Mouse (Mus musculus): ENCODE measurements around the gene Atp6v0a1.

Gene Atp6v0a1

DNA sequence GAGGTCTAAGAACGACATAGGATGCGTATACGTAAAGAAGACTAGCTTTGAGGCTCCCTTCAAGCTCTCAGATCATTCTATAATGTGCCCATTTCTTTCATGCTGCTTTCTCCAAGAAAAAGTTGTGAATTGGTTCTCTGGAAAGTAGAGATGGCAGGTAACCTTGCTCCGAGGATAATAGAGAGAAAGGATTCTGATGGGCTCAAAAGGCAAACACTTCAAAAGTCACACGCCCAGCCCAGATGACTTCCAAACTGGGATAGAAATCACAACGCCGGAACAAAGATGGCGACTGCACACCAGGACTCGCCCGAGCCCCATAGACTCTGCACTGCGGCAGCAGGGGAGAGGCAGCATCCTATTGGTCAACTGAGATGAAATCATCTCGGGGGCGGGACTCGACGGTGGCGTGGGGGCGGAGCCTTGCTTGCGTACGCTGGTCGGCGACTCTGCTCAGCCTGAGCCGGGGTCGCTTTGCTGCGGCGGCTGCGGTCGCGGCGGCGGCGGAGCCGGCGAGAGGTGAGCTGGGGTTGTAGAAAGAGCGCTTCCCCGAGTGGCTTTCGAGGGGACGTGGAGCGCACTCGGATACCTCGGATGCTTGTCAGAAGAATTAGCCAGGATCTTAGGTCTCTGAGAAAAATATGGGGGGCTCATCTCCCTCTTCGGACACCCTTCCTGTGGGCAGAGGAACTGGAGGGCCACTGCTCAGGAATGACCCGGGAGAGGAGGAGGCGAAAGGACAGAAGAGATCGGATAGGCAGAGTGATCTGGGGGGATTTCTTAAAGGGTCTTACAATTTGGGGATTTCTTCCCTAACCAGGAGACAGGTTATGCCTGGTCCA lies at the start of gene Atp6v0a1:
Atp6v0a1 (plus strand) TSS at position 407 of the 842 bp plus-strand sequence.
- DNase-seq (ENCODE audit: low read depth, low spot score): peak; percentile 96

DNA sequence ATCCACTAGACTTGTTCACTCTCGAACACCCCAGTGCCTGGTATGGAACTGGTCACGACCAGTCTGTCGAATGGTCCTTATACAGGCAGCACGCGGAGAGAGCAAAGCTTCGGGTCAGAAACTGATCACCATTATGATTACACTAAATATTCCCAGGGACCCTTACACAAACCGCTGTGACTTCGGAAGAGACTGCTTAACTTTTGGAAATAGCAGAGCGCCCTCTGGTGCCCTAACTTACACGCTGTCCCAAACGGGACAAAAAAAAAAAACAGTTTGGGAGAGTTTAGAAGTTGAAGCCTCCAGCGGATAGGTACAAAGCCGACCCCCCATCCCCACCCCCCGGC lies 49.8 kb upstream of the Atp6v0a1 start:
- no peak for DNase-seq (ENCODE audit: low read depth, low spot score)

DNA sequence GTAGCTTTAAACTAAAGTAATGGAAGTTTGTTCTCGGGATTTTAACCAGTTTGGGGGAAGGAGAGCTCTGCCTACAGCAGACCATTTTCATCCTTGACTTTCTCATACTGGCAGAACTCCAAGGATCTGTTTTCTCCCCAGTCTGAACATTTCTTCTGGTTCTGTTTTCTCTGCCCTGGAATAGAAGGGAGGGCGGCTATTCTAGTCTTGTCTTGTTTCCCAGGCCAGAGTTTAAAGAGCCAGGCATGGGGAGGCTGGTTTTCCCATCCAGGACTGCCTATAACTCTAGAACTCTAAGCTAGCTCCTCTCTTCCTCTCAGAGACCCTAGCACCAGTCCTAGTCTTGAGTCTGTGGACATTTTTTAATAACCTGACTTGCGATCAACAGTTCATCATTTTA lies 49.4 kb upstream of the Atp6v0a1 start:
- DNase-seq (ENCODE audit: low read depth, low spot score): no peak

DNA sequence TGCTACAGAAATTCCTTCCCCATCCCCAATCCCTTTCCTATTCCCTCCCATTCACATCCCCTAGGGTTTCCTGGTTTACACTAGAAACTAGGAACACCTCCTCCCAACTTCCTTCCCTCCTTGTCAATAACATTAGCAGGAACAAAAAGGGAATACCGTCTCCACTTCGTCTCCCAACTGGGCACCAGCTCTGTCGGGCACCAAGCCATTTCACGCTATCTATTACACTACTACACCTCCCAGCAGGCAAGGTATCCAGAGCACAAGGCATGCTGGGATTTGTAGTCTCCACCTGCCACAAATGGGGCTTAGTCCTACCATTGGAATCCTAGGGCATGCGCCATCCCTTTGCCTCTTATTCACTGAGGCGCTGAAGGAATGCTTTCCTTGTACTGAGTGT lies 48.7 kb upstream of the Atp6v0a1 start:
- no peak for DNase-seq (ENCODE audit: low read depth, low spot score)

DNA sequence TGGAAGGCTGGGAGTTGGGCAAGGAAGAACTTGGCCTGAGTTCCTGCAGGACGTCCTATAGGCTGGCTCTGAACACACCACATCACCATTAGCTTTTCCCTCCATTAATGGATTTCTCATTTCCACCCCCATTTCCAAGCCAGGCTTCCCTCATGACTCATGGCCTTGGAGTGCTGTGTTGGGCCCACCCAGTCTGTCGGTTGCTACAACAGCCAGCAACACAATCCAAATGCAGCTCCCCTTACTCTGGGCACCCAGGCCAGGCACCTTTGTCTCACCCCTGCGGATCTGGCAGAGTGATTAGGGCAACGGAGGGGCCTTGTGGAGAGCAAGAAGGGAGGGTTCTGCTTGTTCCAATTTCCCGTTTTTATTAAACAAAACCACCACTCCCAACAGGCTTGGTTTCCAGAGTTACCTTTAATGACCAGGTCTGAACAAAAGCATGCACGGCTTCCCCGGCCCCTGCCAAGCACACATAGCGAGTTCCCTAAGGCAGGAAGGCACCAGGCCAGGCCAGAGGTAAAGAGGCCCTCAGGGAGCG lies 46.8 kb upstream of the Atp6v0a1 start:
- DNase-seq (ENCODE audit: low read depth, low spot score): no peak

DNA sequence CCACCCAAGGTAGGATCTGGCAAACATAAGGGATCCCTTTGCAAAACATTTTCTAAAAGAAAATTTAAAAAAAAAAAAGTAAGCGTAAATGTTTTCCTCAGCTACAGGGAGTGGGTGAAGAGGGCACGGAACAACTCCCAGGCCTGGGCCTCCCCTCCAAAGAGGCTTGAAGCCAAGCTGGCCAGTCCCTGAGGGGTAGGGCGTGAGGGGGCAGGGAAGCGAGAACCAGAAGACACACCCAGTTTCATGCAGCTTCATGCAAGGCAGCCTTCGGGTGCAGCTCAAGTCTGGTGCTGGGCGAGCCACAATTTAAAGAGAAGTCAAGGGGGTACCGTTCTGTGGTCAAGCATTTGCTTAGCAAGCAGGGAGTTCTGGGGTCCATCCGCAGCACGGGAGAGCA lies 45.6 kb upstream of the Atp6v0a1 start:
- DNase-seq (ENCODE audit: low read depth, low spot score): no peak

DNA sequence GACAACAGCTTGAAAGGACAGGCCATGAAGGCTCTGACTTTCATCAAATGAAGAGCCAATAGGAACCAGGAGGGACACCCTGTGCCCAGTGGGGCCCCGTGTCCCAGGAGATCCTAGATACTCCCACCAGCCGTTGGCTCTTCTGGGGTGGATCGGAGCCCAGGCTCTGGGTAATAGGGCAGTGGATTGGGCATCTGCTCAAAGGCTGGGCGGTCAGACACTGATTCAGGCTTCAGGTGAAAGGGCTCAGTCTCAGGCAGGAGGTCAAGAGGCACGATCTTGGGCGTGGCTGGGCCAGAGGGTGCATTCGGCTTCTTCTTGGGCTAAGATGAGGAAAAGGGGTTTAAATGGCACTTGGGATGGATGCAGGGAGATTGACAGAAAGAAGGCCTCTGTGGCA lies 45.1 kb upstream of the Atp6v0a1 start:
- DNase-seq (ENCODE audit: low read depth, low spot score): no peak

DNA sequence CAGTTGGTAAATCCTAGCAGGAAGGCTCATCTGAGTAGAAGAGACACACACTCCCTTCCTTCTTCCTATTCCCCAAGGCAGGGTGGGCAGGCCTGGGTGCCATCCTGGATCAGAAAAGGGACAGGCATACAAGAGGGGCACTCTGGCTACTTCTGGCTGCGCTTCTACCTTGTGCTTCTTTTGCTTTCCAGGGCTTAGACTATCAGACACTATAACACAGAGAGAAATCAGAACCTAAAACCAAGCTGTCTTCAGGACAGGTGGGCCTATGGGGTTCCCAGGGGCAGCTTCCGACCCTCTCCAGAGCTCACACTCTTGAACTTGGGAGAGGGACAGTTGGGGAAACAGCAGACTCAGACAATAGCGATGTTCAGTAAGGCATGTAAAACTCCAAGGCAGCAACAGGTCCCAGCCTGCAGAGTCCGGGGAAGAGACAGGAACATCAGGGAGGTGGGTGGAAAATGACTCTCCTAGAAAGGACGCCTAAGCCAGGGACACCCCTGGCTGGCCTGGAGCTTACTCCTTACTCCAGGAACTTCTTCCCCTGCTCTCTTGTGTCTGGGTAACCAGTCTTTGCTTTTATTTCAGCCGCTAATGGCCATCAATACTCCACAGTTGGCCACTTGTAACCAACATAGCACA lies 44.2 kb upstream of the Atp6v0a1 start:
- DNase-seq (ENCODE audit: low read depth, low spot score): no peak

DNA sequence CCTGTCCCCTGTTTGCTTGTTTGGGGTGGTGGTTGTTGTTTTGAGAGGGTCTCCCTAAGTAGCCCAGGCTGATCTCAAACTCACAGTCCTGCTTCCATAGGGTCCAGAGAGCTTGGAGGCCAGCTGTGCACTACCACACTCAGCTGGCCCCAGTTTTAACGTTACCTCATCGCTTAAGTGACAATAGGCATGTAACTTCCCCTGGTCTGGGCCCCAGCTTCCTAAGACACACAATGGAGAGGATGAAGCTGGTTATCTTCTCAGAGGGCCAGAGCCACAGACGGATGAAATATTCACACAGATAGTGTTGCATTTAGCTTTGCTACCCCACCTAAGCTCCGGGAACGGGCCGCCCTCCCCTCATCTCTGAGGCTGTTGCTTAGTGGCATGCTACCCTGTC lies 43.5 kb upstream of the Atp6v0a1 start:
- DNase-seq (ENCODE audit: low read depth, low spot score): no peak

DNA sequence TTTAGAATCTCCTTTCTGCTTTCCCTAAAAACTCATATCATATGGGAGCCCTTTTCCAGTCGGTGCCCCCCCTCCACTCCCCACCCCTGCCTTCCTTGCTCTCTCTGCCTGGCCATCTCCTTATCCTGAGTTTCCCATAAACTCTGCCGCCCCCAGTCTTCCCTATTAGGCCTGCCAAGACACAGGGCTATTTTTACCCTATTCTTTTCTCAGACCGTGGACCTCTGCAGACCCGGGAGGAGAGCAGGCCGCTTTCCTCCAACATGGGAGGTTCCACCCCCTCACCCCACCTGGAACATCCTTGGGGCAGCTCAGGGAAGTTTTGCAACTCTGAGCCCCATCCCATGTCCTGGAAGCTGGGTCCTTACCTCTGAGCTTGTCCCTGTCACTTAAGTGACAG lies 41.9 kb upstream of the Atp6v0a1 start:
- no peak for DNase-seq (ENCODE audit: low read depth, low spot score)

DNA sequence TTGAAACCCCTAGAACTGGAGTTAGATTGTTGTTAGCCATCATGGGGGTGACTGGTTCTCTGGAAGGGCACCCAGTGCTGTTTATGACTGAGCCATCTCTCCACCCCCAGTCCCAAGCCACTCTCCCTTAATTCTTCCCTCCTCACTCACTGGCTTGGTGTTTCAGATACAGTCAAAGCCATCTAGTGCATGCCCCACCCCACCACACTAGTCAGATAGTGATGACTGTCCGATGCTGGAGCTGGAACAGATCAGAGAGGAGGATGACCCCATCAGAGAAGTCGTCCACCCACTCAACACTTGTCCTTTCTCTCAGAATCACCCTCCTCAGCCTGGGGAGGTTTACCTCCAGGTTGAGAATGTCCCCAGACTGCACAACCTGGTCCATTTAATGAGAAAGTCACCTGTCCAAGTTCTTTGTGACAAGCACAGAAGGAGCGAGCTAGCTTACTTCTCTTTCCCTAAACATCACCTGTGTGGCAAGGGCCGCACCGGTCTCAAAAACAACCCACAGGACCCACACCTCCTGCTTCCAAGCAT lies 41.3 kb upstream of the Atp6v0a1 start:
- no peak for DNase-seq (ENCODE audit: low read depth, low spot score)

DNA sequence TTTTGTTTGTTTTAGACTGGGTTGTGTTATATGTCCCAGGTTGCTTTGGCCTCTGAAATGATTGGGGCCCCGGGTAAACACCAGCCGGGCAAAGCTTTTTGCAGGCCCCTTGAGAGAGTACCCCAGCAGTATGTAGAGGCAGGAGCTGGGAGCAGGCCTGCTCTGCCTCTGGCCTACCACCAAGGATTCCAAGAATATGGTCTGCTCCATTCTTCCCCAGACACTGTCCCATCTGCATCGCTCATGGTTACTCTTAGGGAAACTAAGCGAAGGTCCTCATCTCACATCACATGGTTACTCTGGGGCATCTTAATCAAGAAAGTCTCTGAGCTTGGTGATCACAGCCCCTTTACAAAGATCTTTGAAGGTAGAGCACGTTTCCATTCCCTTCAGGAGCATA lies 40.8 kb upstream of the Atp6v0a1 start:
- DNase-seq (ENCODE audit: low read depth, low spot score): no peak

DNA sequence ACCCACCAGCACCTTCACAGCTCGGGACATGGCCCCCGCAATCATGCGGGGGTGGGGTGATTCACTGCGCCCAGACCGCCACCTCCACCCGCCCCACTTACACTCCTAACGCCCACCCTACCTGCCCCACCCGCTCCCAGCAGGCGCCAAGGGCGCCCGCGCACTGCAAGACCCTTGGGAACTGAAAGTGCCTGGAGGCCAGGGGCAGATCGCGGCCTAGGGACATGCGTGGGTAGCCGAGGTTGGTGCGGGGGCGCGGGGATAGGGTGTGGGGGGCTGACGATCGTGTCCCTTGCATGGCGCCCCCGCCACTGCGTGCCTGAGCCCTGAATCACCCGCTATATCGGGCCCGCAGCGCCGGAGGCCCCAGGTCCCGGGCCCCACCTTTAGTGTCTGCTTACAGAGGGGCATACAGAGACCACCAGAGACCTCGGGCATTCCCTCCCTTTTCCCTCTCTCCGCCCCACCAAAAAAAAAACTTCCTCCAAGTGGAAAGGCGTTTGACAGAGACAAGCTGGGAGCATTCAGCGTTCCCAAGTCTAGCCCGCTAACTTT lies 40.0 kb upstream of the Atp6v0a1 start:
- DNase-seq (ENCODE audit: low read depth, low spot score): no peak

DNA sequence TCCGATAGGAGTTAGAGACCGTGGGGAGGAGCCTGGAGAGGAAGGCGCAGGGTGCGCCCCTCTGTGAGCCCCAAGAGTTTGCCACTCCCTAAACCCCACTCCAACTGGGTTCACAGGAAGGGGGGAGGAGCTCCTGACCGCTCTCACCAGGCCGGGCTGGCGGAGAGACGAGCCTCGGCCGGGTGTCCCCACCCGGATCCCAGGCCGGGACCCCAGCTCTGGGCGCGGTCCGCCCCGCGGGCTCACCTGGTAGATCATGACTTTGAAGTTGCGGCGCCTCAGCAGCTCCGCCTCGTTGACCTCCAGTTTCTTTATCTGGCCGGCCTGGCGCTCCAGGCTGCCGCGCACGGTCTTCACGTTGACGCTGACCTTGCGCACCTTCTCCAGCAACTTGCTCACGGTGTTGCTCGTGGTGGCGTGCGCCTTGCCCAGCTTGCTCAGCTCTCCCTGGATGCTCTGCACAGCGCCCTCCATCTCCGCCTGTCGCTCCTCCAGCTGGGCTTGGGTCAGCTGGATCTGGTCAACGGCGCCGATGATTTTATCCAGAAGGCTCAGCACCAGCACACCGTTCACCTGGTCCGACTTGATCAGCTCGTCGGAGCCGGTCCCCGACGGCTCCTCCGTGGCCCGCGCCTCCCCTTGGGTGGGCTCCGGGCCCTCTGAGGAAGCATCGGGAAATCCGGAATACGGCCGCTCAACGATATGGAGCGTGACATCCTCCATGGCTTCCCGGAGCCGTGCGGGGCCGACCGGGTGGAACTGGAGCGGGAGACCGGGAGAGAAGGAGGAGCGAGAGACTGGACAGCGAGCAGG lies 39.3 kb upstream of the Atp6v0a1 start:
- DNase-seq (ENCODE audit: low read depth, low spot score): no peak

DNA sequence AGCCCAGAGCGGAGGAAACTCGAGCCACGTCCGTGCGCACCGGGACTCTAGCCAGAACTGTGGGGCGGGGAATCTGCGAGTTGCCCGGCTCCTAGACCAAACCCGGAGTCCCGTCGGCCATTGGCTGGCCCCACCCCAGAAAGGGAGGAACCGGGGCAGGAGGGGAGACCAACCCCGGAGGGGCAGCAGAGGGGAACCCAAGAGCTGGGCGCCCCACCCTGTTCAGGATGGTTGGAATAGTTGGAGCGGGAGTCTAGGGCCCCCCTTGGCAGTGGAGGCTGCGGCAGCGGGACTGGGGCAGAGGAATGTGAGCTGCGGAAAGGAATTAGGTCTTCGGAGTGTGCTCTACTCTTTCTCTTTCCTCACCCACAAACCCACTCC lies 38.7 kb upstream of the Atp6v0a1 start, which contains the start of gene Cavin1:
Cavin1 (minus strand) TSS at position 331 of the 381 bp plus-strand sequence.
- DNase-seq (ENCODE audit: low read depth, low spot score): no peak

DNA sequence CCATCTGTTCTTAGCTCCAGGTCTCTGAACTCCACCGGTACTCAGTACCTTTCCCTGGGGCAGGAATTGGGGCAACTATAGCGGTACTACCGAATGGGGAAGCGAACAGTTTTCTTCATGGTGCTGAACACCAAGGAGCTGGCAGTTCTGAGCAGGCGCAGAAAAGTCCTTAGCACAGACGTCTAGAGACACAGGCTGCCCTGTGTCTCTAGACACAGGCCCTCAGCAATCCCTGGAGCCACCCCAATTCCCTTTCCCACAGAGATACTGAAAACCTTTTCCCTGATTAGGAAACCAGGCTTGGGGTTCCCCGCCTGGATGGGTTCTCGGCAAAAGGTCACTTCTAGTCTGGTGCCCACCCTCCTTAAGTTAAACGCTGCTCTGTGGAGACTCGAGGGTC lies 37.8 kb upstream of the Atp6v0a1 start:
- no peak for DNase-seq (ENCODE audit: low read depth, low spot score)

DNA sequence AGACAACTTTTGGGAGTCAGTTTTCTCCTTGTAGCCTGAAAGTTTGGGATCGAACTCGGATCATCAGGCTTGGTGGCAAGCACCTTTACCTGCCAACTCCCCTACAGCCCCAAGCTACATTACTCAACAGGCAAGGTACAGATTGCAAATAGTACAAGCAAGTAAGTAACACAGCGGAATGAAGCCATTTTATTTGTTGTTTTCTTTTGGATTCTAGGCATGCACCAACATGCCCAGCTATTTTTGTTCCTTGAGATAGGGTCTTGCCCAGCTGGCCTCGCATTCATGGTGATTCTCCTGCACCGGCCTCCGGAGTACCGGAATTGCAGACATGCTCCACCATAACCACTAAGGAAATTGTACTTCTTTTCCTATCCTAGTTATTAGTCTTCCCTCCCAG lies 36.0 kb upstream of the Atp6v0a1 start:
- no peak for DNase-seq (ENCODE audit: low read depth, low spot score)

DNA sequence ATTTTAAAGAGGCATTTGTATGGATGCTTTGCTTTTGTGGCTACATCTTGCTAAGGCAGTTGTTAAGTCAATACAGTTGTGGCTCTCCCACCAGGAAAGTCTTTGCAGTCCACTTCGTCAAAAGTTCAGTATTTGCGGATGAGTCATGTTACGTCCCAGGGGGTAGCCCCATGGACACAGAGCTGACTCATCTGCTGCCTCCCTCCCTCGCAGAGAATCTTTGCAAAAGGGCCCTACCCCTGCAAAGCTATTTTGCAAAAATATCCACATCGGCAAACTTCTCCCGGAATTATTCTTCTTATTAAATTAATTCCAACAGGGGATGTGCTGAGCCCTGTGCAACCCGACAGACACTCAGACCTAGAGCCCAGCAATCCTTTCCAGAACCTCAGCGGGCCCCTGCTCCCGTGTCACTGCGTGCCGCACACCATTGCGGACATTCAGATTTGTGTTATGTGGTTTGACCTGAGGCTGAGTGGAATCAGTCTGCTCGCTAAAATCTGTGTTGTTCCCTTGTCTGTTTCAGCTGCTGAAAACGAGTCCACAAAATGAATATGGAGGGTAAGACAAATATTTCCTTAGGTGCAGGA lies 34.8 kb upstream of the Atp6v0a1 start:
- DNase-seq (ENCODE audit: low read depth, low spot score): no peak

DNA sequence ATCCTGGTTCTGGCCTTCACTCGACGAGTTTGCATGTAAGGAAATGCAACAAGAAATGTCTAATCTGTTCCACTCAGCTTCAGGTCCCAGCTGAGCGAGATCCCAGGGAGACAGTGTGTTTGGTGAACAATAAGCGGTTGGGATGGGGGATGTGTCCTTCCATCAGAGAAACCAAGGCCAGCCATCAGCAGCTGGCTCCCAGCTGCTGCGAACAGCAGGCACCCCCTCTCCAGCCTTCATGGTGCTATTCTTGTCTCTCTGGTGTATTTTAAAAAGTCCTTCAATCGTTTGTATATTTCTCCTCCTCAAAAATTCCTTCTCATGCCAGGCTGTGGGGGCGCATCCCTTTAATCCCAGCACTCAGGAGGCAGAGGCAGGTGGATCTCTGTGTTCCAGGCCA lies 34.0 kb upstream of the Atp6v0a1 start:
- DNase-seq (ENCODE audit: low read depth, low spot score): no peak

DNA sequence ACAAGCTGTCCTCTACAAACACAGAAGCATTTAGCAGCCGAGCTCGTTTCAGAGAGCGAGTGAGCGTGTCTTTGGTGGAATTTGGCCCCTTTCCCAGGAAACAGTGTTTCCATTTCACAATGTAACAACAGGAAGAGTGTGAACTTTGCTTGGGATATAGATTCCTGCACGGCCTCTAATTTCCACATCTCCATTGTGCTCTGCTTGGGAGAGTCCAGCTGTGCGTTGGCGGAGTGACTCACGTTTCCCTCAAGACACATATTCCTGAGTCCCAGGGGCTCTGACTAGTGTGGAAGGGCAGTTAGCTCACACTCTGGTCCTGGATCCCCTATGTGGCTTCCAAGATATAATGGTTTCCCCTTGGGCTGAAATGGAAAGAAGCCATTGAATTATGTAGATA lies 29.4 kb upstream of the Atp6v0a1 start:
- DNase-seq (ENCODE audit: low read depth, low spot score): no peak

DNA sequence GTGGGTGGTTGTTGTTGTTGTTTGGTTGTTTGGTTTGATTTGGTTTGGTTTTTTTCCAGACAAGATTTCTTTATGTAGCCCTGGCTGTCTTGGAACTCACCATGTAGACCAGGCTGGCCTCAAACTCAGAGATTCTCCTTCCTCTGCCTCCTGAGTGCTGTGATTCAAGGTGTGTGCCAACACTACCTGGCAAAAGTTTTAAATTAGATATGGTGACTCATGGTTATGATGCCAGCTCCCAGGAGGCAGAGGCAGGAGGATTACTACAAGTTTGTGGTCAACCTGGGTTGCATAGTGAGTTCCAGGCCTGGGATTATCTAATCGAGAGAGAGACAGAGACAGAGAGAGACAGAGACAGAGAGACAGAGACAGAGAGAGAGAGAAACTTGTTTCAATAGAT lies 28.8 kb upstream of the Atp6v0a1 start:
- no peak for DNase-seq (ENCODE audit: low read depth, low spot score)

All from telencephalon, adult 2 months (tissue).